Mouse (Mus musculus) lung, adult 2 months (tissue): ENCODE data around the gene Bsn.

Experiments used
- CTCF ChIP-seq: fragments of 200-500 bp; IDR thresholded peaks from 2 replicates; pipeline ENCODE4 v1.5.1; 2011; ENCODE audit warnings: mild to moderate bottlenecking, low read length, control low read depth; ENCODE audit not compliant: insufficient read depth
- POLR2A ChIP-seq: fragments of 200-500 bp; IDR thresholded peaks from 2 replicates; pipeline ENCODE4 v1.6.1; 2011; ENCODE audit warnings: low read depth, mild to moderate bottlenecking, control low read depth, low read length, borderline replicate concordance; ENCODE audit errors: extremely low read depth

DNA sequence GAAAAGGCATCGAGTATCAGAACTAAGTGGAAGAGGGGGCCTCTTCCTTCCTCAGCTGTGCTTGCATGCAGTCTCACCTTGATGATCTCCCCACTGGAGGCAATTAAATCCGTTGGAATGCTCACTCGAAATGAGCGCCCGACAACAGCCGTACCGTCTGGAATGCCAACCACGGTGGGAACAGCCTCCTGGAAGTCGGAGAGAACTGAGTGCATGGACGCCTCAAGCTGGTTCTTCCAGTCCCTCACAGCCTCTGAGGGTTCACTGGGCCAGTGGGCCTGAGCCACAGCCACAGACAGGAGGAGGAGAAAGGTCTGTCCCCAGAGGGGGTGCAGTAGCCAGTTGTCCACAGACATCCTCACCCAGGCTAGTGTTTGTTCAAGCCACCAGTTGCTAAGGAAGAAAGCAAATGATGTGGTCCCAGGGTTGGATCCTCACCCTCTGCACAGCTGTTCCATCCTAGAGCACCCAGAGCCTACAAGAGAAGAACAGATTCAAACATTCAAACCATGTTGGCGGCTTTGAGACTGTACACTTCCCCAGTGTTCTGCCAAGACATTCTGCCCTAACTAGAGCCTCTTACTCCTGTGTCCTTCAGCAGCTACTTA is 27.9 kb upstream of the Bsn start:
- no peak for TF ChIP-seq CTCF
- TF ChIP-seq POLR2A = no peak
